Mouse (Mus musculus) MEL (cell line): ENCODE measurements around the gene Nmrk1.

Experiments
- CTCF ChIP-seq, 3 experiments: IDR thresholded peaks in 2 of 3; conservative IDR thresholded peaks in 1 of 3; 2 replicates each; pipeline ENCODE4 v1.5.1; 2011 to 2012; ENCODE audit warnings: low read length in 3 of 3, low read depth in 2 of 3, mild to moderate bottlenecking in 2 of 3, improper control_type of control experiment in 1 of 3, inconsistent platforms in 1 of 3, mixed read lengths in 1 of 3, moderate library complexity in 1 of 3; ENCODE audit not compliant: control insufficient read depth in 1 of 3, insufficient read depth in 1 of 3, poor library complexity in 1 of 3, severe bottlenecking in 1 of 3
- POLR2A ChIP-seq, 2 experiments: IDR thresholded peaks; 2 replicates each; pipeline ENCODE4 v1.6.1; 2011 to 2012; ENCODE audit warnings: low read length in 2 of 2, mild to moderate bottlenecking in 2 of 2, control low read depth in 1 of 2, improper control_type of control experiment in 1 of 2, low read depth in 1 of 2, moderate library complexity in 1 of 2; ENCODE audit not compliant: control insufficient read depth in 1 of 2, insufficient read depth in 1 of 2, poor library complexity in 1 of 2
- SMC3 ChIP-seq: IDR thresholded peaks from 2 replicates; pipeline ENCODE4 v1.6.1; 2011; ENCODE audit warnings: low read depth, low read length, improper control_type of control experiment

- no peak for TF ChIP-seq POLR2A (IDR thresholded peaks at IDR 0.05; ENCODE audit: control insufficient read depth in 1 of 2, insufficient read depth in 1 of 2, low read depth in 1 of 2, low read length in 2 of 2, poor library complexity in 1 of 2)
- no peak for TF ChIP-seq CTCF (IDR thresholded peaks at IDR 0.05 in 2 of 3, conservative IDR thresholded peaks at IDR 0.05 in 1 of 3; ENCODE audit: control insufficient read depth in 1 of 3, insufficient read depth in 1 of 3, low read depth in 2 of 3, low read length in 3 of 3, poor library complexity in 1 of 3, severe bottlenecking in 1 of 3)
- TF ChIP-seq SMC3 = no peak
These were observed 49.5 kb upstream of the Nmrk1 start for GRCm38 (mm10) chr19:18582226-18582625.
